Mouse (Mus musculus): ENCODE data around the gene Coq9. TPM values are rescaled to one million over a fixed set of nuclear protein-coding genes. Genes with fewer than 3 reads are reported as not detected.
A peak's percentile ranks its signal among the peaks of the same experiment; 100 is the strongest.

Gene Coq9
- total and polyA plus RNA-seq, 2 experiments = 148 to 280 TPM

DNA sequence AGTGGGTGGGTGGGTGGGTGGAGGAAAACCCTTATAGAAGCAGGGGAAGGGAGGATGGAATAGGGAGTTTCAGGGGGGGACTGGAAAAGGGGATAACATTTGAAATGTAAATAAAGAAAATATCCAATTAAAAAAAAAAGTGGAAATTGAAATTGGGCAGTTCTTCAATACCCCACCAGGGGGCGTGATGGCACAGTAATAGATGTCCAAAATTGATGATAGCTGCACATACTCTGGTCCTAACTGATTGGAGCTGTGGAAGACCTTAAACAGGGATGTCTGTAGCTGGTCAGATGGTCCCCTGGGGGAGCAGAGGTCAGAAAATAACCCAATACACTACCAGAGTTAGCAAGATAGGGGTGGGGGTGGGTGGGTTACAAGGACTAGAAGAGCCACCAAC lies 23.6 kb upstream of the Coq9 start:
- H3K79me2 ChIP-seq (ENCODE audit: control insufficient read depth, insufficient read depth, low read length) = no peaks in the 10 kb centered on the region
- no peak for TF ChIP-seq POLR2A (IDR thresholded peaks at IDR 0.05; ENCODE audit: extremely low read depth, insufficient read depth, low read length)
- TF ChIP-seq CTCF (IDR thresholded peaks at IDR 0.05; ENCODE audit: low read depth, low read length) = peak; percentile 38; the same call in 1 of the 2 replicates
- no peaks in the 10 kb centered on the region for H3K27me3 ChIP-seq (ENCODE audit: control insufficient read depth, insufficient read depth, low read length)
- no peak overlapping the region for H3K27ac ChIP-seq (replicated peaks; ENCODE audit: insufficient read depth, low read depth, low read length)
- H3K4me1 ChIP-seq (ENCODE audit: control insufficient read depth, insufficient read depth, low read length) = no peaks in the 10 kb centered on the region
- H3K9ac ChIP-seq (ENCODE audit: low read depth, low read length) = no peak overlapping the region
- no peak overlapping the region for H3K4me3 ChIP-seq (ENCODE audit: insufficient read depth, low read depth, low read length)
- DNase-seq (ENCODE audit: extremely low read depth, low read depth, low spot score) = peak; percentile 27
- H3K36me3 ChIP-seq (ENCODE audit: control insufficient read depth, insufficient read depth, low read length) = no peaks in the 10 kb centered on the region
- 0% methylated on average over 1 of the region's 1 CpGs for WGBS

GRCm38 (mm10) chr8:94817933-94818332 lies 20.2 kb upstream of the Coq9 start:
- Histone ChIP-seq H3K27ac (replicated peaks; ENCODE audit: insufficient read depth, low read depth, low read length) (no peak overlapping the region), H3K9ac (ENCODE audit: low read depth, low read length) (no peak overlapping the region), H3K4me1 (ENCODE audit: control insufficient read depth, insufficient read depth, low read length) (peaks cover 4% of the 10 kb centered on the region; the same call in 1 of the 2 replicates), H3K4me3 (ENCODE audit: insufficient read depth, low read depth, low read length) (no peak overlapping the region), H3K79me2 (ENCODE audit: control insufficient read depth, insufficient read depth, low read length) (no peaks in the 10 kb centered on the region), H3K36me3 (ENCODE audit: control insufficient read depth, insufficient read depth, low read length) (peaks cover 10% of the 10 kb centered on the region), H3K27me3 (ENCODE audit: control insufficient read depth, insufficient read depth, low read length) (no peaks in the 10 kb centered on the region)
- no peak for DNase-seq (ENCODE audit: extremely low read depth, low read depth, low spot score)
- TF ChIP-seq POLR2A (IDR thresholded peaks at IDR 0.05; ENCODE audit: extremely low read depth, insufficient read depth, low read length) (no peak), CTCF (IDR thresholded peaks at IDR 0.05; ENCODE audit: low read depth, low read length) (no peak)
- 91% methylated on average over 11 of the region's 11 CpGs for WGBS

- Histone ChIP-seq H3K27me3 (ENCODE audit: control insufficient read depth, insufficient read depth, low read length) (no peaks in the 10 kb centered on the region), H3K79me2 (ENCODE audit: control insufficient read depth, insufficient read depth, low read length) (no peaks in the 10 kb centered on the region), H3K4me1 (ENCODE audit: control insufficient read depth, insufficient read depth, low read length) (peaks cover 4% of the 10 kb centered on the region; the same call in 1 of the 2 replicates), H3K4me3 (ENCODE audit: insufficient read depth, low read depth, low read length) (no peak overlapping the region), H3K9ac (ENCODE audit: low read depth, low read length) (no peak overlapping the region), H3K27ac (replicated peaks; ENCODE audit: insufficient read depth, low read depth, low read length) (peak overlapping the region; percentile 59), H3K36me3 (ENCODE audit: control insufficient read depth, insufficient read depth, low read length) (peaks cover 18% of the 10 kb centered on the region)
- 21% methylated on average over 6 of the region's 6 CpGs for WGBS
- TF ChIP-seq POLR2A (IDR thresholded peaks at IDR 0.05; ENCODE audit: extremely low read depth, insufficient read depth, low read length) = no peak
- no peak for TF ChIP-seq CTCF (IDR thresholded peaks at IDR 0.05; ENCODE audit: low read depth, low read length)
- peak; percentile 91 for DNase-seq (ENCODE audit: extremely low read depth, low read depth, low spot score)
Observed at GRCm38 (mm10) chr8:94819671-94820179, 18.4 kb upstream of the Coq9 start.

- peak; percentile 66 for DNase-seq (ENCODE audit: extremely low read depth, low read depth, low spot score)
- H3K27me3 ChIP-seq (ENCODE audit: control insufficient read depth, insufficient read depth, low read length) = no peaks in the 10 kb centered on the region
- no peak overlapping the region for H3K9ac ChIP-seq (ENCODE audit: low read depth, low read length)
- H3K36me3 ChIP-seq (ENCODE audit: control insufficient read depth, insufficient read depth, low read length) = peaks cover 23% of the 10 kb centered on the region
- TF ChIP-seq CTCF (IDR thresholded peaks at IDR 0.05; ENCODE audit: low read depth, low read length) = no peak
- TF ChIP-seq POLR2A (IDR thresholded peaks at IDR 0.05; ENCODE audit: extremely low read depth, insufficient read depth, low read length) = no peak
- 59% methylated on average over 7 of the region's 7 CpGs for WGBS
- H3K79me2 ChIP-seq (ENCODE audit: control insufficient read depth, insufficient read depth, low read length) = no peaks in the 10 kb centered on the region
- H3K4me1 ChIP-seq (ENCODE audit: control insufficient read depth, insufficient read depth, low read length) = peaks cover 4% of the 10 kb centered on the region; the same call in 1 of the 2 replicates
- H3K27ac ChIP-seq (replicated peaks; ENCODE audit: insufficient read depth, low read depth, low read length) = no peak overlapping the region
- no peak overlapping the region for H3K4me3 ChIP-seq (ENCODE audit: insufficient read depth, low read depth, low read length)
Observed at GRCm38 (mm10) chr8:94820553-94820952, 17.6 kb upstream of the Coq9 start.

DNA sequence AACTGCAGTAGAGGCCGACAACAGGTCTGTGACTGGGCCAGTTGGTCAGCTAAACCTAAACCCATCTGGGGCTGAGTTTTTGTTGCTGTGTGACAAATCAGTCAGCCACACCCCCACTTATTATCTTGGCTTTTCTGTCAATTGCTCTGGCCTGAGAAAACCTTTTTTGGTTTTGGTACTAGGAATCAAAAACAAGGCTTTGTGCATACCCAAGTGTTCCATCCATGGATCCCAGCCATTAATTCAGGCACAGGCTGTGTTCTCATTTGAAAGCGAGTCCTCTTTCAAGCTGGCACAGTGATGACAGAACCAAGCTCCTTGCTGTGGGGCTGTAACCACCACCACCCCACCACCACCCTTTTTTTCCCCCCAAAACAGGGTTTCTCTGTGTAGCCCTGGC lies 16.7 kb upstream of the Coq9 start:
- Histone ChIP-seq H3K27me3 (ENCODE audit: control insufficient read depth, insufficient read depth, low read length) (no peaks in the 10 kb centered on the region), H3K27ac (replicated peaks; ENCODE audit: insufficient read depth, low read depth, low read length) (no peak overlapping the region), H3K79me2 (ENCODE audit: control insufficient read depth, insufficient read depth, low read length) (no peaks in the 10 kb centered on the region), H3K9ac (ENCODE audit: low read depth, low read length) (no peak overlapping the region), H3K36me3 (ENCODE audit: control insufficient read depth, insufficient read depth, low read length) (peaks cover 28% of the 10 kb centered on the region), H3K4me1 (ENCODE audit: control insufficient read depth, insufficient read depth, low read length) (peaks cover 4% of the 10 kb centered on the region; the same call in 1 of the 2 replicates), H3K4me3 (ENCODE audit: insufficient read depth, low read depth, low read length) (no peak overlapping the region)
- no peak for TF ChIP-seq POLR2A (IDR thresholded peaks at IDR 0.05; ENCODE audit: extremely low read depth, insufficient read depth, low read length)
- no peak for TF ChIP-seq CTCF (IDR thresholded peaks at IDR 0.05; ENCODE audit: low read depth, low read length)
- WGBS = 98% methylated on average over 2 of the region's 2 CpGs
- no peak for DNase-seq (ENCODE audit: extremely low read depth, low read depth, low spot score)
